Mouse (Mus musculus) limb, embryonic 13.5 days (tissue): ENCODE results near the gene Sult4a1. TPM values are rescaled to one million over a fixed set of nuclear protein-coding genes. Genes with fewer than 3 reads are reported as not detected.
A peak's percentile ranks its signal among the peaks of the same experiment; 100 is the strongest.
"Not testable (repeated sequence)": the region's sequence is repeated elsewhere in the genome, so short reads cannot be mapped to it uniquely, and the experiment has no call there.

Source experiments
- ATAC-seq: fragments of 200-750 bp; cut with Nextera tagmentation; 2 replicates; pipeline ENCODE4 v1.8.0; 2017; ENCODE audit warnings: low read depth, moderate number of reproducible peaks, moderate TSS enrichment; ENCODE audit not compliant: low FRiP score
- H3K27ac ChIP-seq: fragments of 300-500 bp; sonication (generic); 2 replicates; pipeline ENCODE4 v1.5.1; 2015; ENCODE audit warnings: inconsistent platforms, mild to moderate bottlenecking, moderate library complexity
- H3K27me3 ChIP-seq: fragments of 300-500 bp; sonication (generic); 2 replicates; pipeline ENCODE4 v1.6.1; 2015; ENCODE audit warnings: mild to moderate bottlenecking, inconsistent platforms
- H3K36me3 ChIP-seq: fragments of 300-500 bp; sonication (generic); 2 replicates; pipeline ENCODE4 v1.6.1; 2015; ENCODE audit warnings: inconsistent platforms, mild to moderate bottlenecking, moderate library complexity
- H3K4me1 ChIP-seq: fragments of 300-500 bp; sonication (generic); 2 replicates; pipeline ENCODE4 v1.6.1; 2015; ENCODE audit warnings: inconsistent platforms
- H3K4me2 ChIP-seq: fragments of 300-500 bp; sonication (generic); replicated peaks from 2 replicates; pipeline ENCODE4 v1.6.1; 2015; ENCODE audit warnings: inconsistent platforms, mild to moderate bottlenecking, moderate library complexity
- H3K4me3 ChIP-seq: fragments of 300-500 bp; sonication (generic); 2 replicates; pipeline ENCODE4 v1.5.1; 2015; ENCODE audit warnings: moderate library complexity, mild to moderate bottlenecking, inconsistent platforms
- H3K9ac ChIP-seq: fragments of 300-500 bp; sonication (generic); 2 replicates; pipeline ENCODE4 v1.6.1; 2015; ENCODE audit warnings: mild to moderate bottlenecking, inconsistent platforms
- H3K9me3 ChIP-seq: fragments of 300-500 bp; sonication (generic); 2 replicates; pipeline ENCODE4 v1.6.1; 2016; ENCODE audit warnings: inconsistent platforms
- WGBS: fragments of 180-500 bp; shearing (Covaris S2); methylation state at CpG from one replicate; pipeline ENCODE4 v1.1.7; 2015; 5-methylcytosine and 5-hydroxymethylcytosine counted together
- polyA plus RNA-seq: library from polyadenylated mRNA; unstranded; fragments of >200 nt; fragmentation: Nextera tagmentation; extraction: Ambion mirVana; gene quantifications from 2 replicates; pipeline ENCODE4 v1.2.1, GENCODE M21; 2015

Sult4a1 gene
- polyA plus RNA-seq, 1 experiment from 2014 or later: 3.4 TPM

DNA sequence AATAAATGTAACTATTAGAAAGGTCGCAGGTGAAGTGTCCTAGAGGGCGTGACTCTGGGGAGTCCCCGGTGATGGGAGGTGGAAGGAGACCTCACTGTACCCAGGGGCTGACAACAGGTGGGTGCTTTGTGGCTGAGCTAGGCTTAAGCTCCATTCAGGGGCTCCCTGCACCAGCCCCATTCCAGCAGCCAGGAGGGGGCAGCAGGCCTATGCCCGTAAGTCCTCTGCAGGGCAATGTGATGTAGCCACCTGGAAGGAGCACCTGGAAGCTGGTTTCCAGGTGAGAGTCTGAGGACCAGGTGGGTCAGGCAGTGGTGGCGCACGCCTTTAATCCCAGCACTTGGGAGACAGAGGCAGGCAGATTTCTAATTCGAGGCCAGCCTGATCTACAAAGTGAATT lies 18.5 kb upstream of the Sult4a1 start:
- H3K27ac ChIP-seq: no peak overlapping the region
- H3K27me3 ChIP-seq: no peaks in the 10 kb centered on the region; the same call in 1 of the 2 replicates
- H3K4me2 ChIP-seq: no peak overlapping the region
- 65% methylated on average over 7 of the region's 7 CpGs for WGBS
- H3K4me3 ChIP-seq: no peak overlapping the region
- H3K4me1 ChIP-seq: no peaks in the 10 kb centered on the region
- no peaks in the 10 kb centered on the region for H3K9me3 ChIP-seq
- H3K9ac ChIP-seq: no peak overlapping the region
- no peak for ATAC-seq
- no peaks in the 10 kb centered on the region for H3K36me3 ChIP-seq

DNA sequence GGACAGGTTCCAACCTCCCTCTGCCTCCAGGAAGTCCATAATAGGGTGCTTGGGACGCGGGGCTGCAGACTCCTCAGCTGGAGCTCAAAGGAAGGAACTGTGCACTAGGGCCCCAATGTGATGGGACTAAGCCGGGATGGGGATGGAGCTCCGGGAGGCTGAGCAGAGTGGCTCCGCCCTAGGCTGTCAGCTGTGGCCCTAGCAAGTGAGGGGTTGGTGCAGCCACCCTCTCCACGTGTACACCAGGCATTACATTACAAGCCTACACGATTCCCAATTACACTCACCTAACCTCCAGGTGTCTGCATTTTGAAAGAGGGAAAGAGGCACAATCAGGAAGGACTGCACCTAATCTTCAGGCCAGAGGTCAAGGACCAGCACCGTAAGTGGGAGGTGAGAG lies 17.5 kb upstream of the Sult4a1 start, which contains the start of gene Pnpla5:
TSS of gene Pnpla5 (minus strand) at position 101 of the 400 bp plus-strand sequence.
- no peak within 1 kb of the TSS for H3K4me3 ChIP-seq
- no peaks in the 10 kb centered on the region for H3K9me3 ChIP-seq
- no peaks in the 10 kb centered on the region for H3K36me3 ChIP-seq
- 63% methylated on average over 8 of the region's 8 CpGs for WGBS
- no peak within 1 kb of the TSS for H3K9ac ChIP-seq
- no peak for ATAC-seq
- no peak within 1 kb of the TSS for H3K27ac ChIP-seq
- H3K27me3 ChIP-seq: no peaks in the 10 kb centered on the region; the same call in 1 of the 2 replicates
- H3K4me2 ChIP-seq: no peak within 1 kb of the TSS
- H3K4me1 ChIP-seq: no peaks in the 10 kb centered on the region

DNA sequence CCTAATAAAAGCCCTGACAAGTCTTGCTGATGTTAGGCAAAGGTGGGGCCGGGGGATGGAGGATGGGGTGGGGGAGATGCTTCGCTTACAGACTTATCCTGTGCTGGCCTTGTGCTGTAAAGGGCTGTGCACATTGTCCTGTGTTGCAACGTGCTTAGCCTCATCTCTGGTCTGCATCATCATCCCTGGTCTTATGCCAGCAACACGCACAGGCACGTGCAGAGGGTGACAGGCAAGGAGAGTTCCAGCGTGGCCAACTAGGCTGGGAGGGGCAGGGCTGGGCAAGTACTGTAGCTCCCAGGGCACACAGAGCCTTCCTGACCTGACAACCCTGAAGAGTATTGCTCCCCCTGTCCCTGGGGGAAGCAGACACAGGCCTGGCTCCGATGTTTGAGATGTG lies 15.5 kb upstream of the Sult4a1 start:
- Histone ChIP-seq H3K4me2 (no peak overlapping the region), H3K4me1 (no peaks in the 10 kb centered on the region), H3K27me3 (no peaks in the 10 kb centered on the region), H3K9ac (0 out of 2 replicates have a peak overlapping the region, but pooled peaks have one; percentile 31), H3K36me3 (no peaks in the 10 kb centered on the region), H3K9me3 (no peaks in the 10 kb centered on the region), H3K27ac (no peak overlapping the region), H3K4me3 (no peak overlapping the region)
- 66% methylated on average over 7 of the region's 7 CpGs for WGBS
- no peak for ATAC-seq

DNA sequence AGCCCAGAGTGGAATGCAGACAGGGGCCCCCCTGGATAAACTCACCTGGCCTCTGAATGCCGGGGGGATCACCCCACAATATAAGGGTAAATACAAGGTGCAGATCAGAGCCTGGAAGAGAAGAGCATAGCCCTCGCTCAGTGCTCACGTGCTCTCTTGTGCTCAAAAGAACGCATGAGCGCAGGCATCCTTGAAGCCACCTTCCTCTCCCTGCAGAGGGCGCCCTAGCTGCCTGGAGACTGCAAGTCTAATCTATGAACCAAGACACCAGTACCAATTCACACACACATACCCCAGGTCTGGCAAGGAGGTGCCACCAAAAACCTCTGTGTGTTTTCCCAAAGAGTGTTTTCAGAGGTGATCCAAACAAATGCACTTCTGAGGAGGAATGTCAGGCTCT lies 15.1 kb upstream of the Sult4a1 start:
- Histone ChIP-seq H3K27ac (no peak overlapping the region), H3K4me2 (no peak overlapping the region), H3K9me3 (no peaks in the 10 kb centered on the region), H3K27me3 (no peaks in the 10 kb centered on the region), H3K36me3 (no peaks in the 10 kb centered on the region), H3K4me3 (no peak overlapping the region), H3K4me1 (no peaks in the 10 kb centered on the region), H3K9ac (no peak overlapping the region)
- no peak for ATAC-seq
- 22% methylated on average over 6 of the region's 6 CpGs for WGBS

DNA sequence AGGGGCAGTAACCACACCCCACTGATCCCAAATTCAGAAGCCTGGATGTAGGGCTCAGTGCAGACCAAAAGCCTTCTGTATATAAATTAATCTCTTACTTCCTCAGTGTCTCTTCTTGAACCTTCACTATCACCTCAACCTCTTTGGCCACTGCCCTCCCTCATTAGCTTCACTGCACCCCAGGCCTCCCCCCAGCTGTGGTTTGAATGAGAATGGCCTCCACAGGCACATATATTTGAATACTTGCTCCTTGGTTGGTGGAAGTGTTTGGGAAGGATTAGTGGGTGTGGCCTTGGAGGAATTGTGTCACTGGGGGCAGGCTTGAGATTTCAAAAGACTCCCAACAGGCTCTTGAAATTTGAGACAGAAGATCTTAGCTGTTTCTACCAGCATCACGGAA lies 10.9 kb upstream of the Sult4a1 start:
- Histone ChIP-seq H3K27ac (no peak overlapping the region), H3K4me3 (no peak overlapping the region), H3K36me3 (no peaks in the 10 kb centered on the region), H3K9ac (no peak overlapping the region), H3K9me3 (no peaks in the 10 kb centered on the region), H3K4me2 (no peak overlapping the region), H3K27me3 (no peaks in the 10 kb centered on the region), H3K4me1 (no peaks in the 10 kb centered on the region)
- no peak for ATAC-seq
- WGBS: 73% methylated on average over 1 of the region's 1 CpGs

DNA sequence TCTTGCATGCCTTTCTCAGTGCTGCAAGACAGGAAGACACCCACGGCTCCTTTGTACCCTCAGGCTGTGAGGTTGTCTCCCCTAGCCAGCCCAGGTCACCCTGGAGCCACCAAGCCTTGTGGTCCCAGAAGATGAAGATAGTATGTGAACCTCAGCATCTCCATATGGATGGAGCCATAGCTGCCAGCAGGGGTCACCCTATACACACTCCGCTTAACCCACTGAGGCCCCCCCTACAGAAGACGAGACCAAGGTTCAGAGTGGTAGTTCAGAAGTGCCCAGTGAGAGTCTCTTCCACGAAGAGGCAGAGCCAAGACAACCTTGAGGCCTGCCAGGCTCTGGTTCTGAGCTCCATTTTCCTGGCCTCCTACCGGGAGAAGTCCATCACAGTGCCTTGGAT lies 10.2 kb upstream of the Sult4a1 start:
- ATAC-seq: no peak
- H3K36me3 ChIP-seq: no peaks in the 10 kb centered on the region
- 59% methylated on average over 5 of the region's 5 CpGs for WGBS

DNA sequence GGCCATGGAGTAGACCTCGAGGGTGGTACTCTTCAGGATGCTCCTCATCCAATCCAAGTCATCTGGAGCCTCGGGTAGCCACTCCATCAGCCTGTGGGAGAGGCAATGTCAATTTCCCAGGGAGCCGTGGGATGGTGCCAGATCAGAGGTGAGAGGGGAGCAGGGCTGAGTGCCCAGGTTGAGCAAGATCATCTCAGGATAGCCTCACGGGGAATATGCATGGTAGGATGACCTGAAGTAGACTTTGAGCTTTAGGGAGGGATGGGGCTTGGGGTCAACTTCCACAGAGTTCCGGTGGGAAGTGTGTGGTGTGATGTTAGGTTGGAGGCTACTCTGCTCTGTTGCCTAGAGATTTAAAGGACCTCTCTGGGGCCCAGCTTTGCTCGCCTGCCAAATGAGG lies 8.3 kb upstream of the Sult4a1 start:
- Histone ChIP-seq H3K9me3 (no peaks in the 10 kb centered on the region), H3K4me3 (no peak overlapping the region), H3K27me3 (no peaks in the 10 kb centered on the region), H3K27ac (no peak overlapping the region), H3K4me1 (no peaks in the 10 kb centered on the region), H3K9ac (no peak overlapping the region), H3K36me3 (no peaks in the 10 kb centered on the region), H3K4me2 (no peak overlapping the region)
- 72% methylated on average over 6 of the region's 6 CpGs for WGBS
- ATAC-seq: no peak

More for the DNA sequence above, 10.2 kb upstream of the Sult4a1 start:
- no peak overlapping the region for H3K9ac ChIP-seq
- H3K27me3 ChIP-seq: no peaks in the 10 kb centered on the region
- H3K9me3 ChIP-seq: no peaks in the 10 kb centered on the region
- H3K4me2 ChIP-seq: no peak overlapping the region
- no peak overlapping the region for H3K4me3 ChIP-seq
- H3K27ac ChIP-seq: no peak overlapping the region
- no peaks in the 10 kb centered on the region for H3K4me1 ChIP-seq

DNA sequence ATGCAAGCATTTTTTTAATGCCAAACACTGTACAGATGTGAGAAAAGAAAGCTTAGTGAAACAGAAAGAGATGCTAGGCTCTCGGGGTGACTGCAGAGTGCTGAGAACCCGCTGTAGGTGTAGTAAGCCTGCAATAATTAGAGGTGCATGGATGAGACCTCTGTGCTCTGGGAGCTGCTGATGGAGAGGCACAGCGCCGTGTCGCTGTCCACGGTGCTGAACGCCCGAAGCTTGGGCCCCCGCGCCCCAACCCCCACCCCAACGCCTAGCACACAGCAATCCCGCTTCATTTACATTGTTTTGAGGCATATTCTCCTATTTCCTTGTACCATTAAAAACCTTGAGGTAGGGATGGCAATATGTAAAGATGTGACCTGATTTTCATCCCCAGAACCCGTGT lies 3.3 kb upstream of the Sult4a1 start:
- peaks cover 45% of the 10 kb centered on the region for H3K27me3 ChIP-seq
- H3K4me1 ChIP-seq: peaks cover 10% of the 10 kb centered on the region
- H3K4me2 ChIP-seq: no peak overlapping the region
- no peaks in the 10 kb centered on the region for H3K36me3 ChIP-seq
- no peak for ATAC-seq
- H3K9ac ChIP-seq: no peak overlapping the region
- no peak overlapping the region for H3K27ac ChIP-seq
- 7% methylated on average over 13 of the region's 13 CpGs for WGBS
- H3K4me3 ChIP-seq: no peak overlapping the region
- no peaks in the 10 kb centered on the region for H3K9me3 ChIP-seq

DNA sequence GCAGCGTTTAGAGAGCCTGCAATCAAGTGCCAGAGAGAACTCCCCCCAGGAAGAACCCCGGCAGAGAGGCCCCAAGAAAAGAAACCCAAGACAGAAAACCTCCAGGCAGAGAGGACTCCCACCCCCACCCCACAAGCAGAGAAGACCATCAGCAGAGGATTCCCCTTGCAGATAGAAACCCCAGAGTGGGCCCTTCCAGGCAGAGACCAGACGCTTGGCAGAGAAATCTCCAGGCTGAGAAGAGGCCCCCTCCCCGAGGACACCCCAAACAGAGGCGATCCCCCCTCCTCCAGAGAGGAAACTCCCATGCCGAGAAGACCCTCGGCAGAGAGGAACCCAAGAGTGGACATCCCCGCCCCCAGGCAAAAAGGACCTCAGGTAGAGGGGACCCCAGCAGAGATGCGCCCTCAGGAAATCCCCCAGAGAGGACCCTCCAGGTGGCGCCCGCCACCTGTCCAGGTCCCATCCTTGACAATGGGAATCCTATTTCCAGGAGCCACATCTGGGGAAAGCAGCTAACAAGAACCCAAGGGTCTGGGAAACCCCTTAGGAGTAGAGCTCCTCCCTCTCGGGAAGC lies 458 bp upstream of the Sult4a1 start:
- Histone ChIP-seq H3K27me3 (peaks cover 61% of the 10 kb centered on the region), H3K9me3 (no peaks in the 10 kb centered on the region), H3K4me3 (peak overlapping the region; percentile 56), H3K4me1 (peaks cover 10% of the 10 kb centered on the region), H3K9ac (no peak overlapping the region), H3K36me3 (no peaks in the 10 kb centered on the region), H3K4me2 (peak overlapping the region; percentile 94), H3K27ac (no peak overlapping the region)
- no peak for ATAC-seq
- WGBS: 9% methylated on average over 12 of the region's 12 CpGs

DNA sequence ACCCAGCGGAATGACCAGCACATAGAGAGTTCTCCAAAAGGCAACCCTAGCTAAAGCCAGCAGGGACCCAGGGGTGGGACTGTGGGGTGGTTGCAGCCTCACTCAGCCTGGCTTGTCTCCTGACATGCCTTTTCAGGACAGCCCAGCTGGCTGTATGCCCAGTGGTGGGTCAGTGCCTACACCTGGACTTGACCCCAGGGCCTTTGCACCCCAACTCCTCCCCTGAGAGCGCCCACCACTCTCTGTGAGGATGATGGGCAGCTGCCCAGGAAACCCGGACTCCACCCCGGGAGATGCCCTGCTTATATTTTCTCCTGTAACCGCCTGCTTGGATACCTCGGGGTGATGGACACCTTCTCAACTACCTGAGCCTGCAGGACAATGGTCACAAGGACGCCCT lies 928 bp downstream of the Sult4a1 start:
- H3K4me2 ChIP-seq: peak overlapping the region; percentile 94

DNA sequence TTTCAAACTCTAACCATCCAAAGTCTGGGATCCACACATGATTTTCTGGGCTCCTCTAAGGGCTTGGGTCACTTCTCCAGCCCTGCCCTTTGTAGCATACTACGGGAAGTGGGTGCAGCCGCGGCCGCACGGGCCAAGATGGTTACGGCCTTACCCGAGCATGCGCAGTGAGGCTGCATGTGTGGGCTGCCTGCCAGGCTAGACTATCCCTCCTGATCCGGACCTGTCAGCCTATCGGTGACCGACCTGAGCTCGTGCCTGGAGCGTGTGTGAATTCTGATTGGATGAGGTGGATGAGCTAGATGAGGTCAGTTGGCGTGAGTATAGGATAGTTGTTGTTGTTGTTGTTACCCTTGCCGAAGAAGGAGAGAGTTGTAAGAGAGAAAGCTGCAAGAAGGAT lies 8.0 kb downstream of the Sult4a1 start:
- 81% methylated on average over 15 of the region's 15 CpGs for WGBS
- not testable (repeated sequence) for H3K27me3 ChIP-seq, H3K27ac ChIP-seq, H3K9me3 ChIP-seq, H3K9ac ChIP-seq, ATAC-seq, H3K36me3 ChIP-seq, H3K4me2 ChIP-seq, H3K4me1 ChIP-seq, H3K4me3 ChIP-seq

More for the DNA sequence above, 928 bp downstream of the Sult4a1 start:
- H3K4me1 ChIP-seq: peaks cover 10% of the 10 kb centered on the region
- H3K9ac ChIP-seq: no peak overlapping the region
- no peak for ATAC-seq
- no peak overlapping the region for H3K27ac ChIP-seq
- 77% methylated on average over 7 of the region's 7 CpGs for WGBS
- peak overlapping the region; percentile 56 for H3K4me3 ChIP-seq
- no peaks in the 10 kb centered on the region for H3K9me3 ChIP-seq
- H3K27me3 ChIP-seq: peaks cover 61% of the 10 kb centered on the region
- no peaks in the 10 kb centered on the region for H3K36me3 ChIP-seq

DNA sequence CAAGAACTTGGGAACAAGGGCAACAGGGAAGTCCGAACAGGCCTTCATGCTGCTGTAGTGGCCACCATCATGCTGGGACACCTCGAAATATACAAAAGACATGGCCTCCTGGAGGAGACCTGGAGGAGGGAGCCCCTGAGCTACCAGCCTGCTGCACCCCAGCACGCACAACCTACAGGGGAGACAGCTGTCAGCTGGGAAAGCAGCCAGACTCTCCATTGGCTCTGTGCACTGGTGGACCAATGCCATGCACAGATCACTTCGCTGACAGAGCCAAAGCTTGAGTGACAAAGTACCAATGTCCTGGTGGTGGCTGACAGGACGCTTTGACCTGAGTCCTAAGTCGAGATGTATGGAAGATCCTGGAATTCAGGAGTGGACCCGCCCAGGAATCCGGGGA lies 9.5 kb downstream of the Sult4a1 start:
- Histone ChIP-seq H3K36me3 (no peaks in the 10 kb centered on the region), H3K4me3 (no peak overlapping the region), H3K9me3 (no peaks in the 10 kb centered on the region), H3K4me2 (no peak overlapping the region), H3K27ac (no peak overlapping the region), H3K4me1 (no peaks in the 10 kb centered on the region), H3K9ac (no peak overlapping the region), H3K27me3 (no peaks in the 10 kb centered on the region)
- WGBS: 88% methylated on average over 8 of the region's 8 CpGs
- ATAC-seq: no peak

DNA sequence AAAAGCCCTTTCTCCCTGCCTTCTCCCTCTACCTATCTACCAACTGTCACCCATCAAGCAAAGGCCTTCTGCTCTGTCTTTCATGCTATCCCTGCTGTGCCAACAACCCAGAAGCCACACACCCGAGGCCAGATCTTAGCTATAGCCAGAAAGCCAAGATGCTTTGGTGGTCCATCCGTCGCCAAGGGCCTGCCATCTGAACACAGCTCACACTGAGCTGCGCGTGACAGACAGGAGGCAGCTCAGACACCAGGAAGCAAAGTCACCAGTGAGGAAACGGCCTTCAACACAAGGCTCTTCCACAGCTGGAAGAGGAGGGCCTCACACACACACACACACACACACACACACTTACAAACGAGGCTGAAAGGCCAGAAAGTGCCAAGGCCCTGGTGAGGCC lies 10.6 kb downstream of the Sult4a1 start:
- Histone ChIP-seq H3K4me2 (no peak overlapping the region), H3K27me3 (no peaks in the 10 kb centered on the region), H3K36me3 (no peaks in the 10 kb centered on the region), H3K4me1 (no peaks in the 10 kb centered on the region), H3K9ac (no peak overlapping the region), H3K4me3 (no peak overlapping the region), H3K9me3 (no peaks in the 10 kb centered on the region), H3K27ac (no peak overlapping the region)
- 67% methylated on average over 7 of the region's 7 CpGs for WGBS
- no peak for ATAC-seq
